Mouse (Mus musculus) heart, adult 2 months (tissue): ENCODE measurements at regions not wholly inside any gene's neighbourhood (a gene's known extent, or its start where the extent isn't known, plus 50 kb on each side); places are given as distances from the start of the nearest gene placed in this dataset.
A peak's percentile ranks its signal among the peaks of the same experiment; 100 is the strongest.

Source experiments
- CTCF ChIP-seq: fragments of 200-600 bp; IDR thresholded peaks from 2 replicates; pipeline ENCODE4 v1.8.1; 2022; ENCODE audit warnings: antibody characterized with exemption, mild to moderate bottlenecking, moderate library complexity
- EP300 ChIP-seq: fragments of 200-500 bp; IDR thresholded peaks from 2 replicates; pipeline ENCODE4 v1.6.1; 2011; ENCODE audit warnings: low read depth, low read length, control low read depth; ENCODE audit not compliant: insufficient read depth
- POLR2A ChIP-seq: fragments of 200-500 bp; IDR thresholded peaks from 2 replicates; pipeline ENCODE4 v1.6.1; 2011; ENCODE audit warnings: mild to moderate bottlenecking, low read depth, low read length, control low read depth; ENCODE audit not compliant: insufficient read depth

- TF ChIP-seq CTCF (peak; percentile 71), EP300 (no peak), POLR2A (no peak)
Observed at GRCm38 (mm10) chr7:64060051-64060450, 93.6 kb upstream of the Trpm1 start.
